Mouse (Mus musculus) heart, postnatal 0 days (tissue): ENCODE measurements around the gene AI854703.

Experiments used
- CTCF ChIP-seq: IDR thresholded peaks from 2 replicates; pipeline ENCODE4 v1.5.1; 2016; ENCODE audit warnings: antibody characterized with exemption, control low read depth, low read depth
- EP300 ChIP-seq: IDR thresholded peaks from 2 replicates; pipeline ENCODE4 v1.6.1; 2016; ENCODE audit warnings: antibody characterized with exemption, low read depth

GRCm38 (mm10) chr6:48669446-48669969 is 42.9 kb downstream of the AI854703 start:
- TF ChIP-seq CTCF (no peak), EP300 (no peak)
